Mouse (Mus musculus): ENCODE data around the gene Prx.

The Prx gene

DNA sequence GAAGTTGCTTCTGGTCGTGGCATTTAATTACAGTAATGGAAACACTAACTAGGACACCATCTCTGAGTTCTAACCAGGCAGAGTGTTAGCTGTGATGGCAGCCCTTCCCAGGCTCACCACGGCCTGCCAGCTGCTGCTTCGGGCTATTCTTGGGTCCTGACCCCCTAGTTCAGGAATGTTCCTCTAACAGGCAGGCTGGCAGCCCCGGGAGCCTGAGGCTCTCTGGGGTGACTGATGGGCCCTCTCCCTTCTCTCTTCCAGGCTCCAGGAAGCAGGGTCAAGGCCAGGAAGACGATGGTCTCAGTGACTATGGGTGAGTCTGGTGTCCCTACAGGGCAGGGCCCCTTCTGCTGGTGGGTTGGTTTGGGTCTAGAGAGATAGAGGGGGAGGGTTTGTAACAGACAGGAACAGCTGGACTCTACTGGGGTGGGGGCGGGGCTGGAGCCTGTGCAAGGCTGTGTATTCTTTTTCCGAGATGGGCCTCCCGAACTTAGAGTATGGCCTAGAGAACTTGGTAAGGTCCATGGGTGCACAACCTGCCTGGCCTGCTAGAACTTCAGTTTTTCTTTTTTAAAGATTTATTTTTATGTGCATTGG lies 61.3 kb downstream of the Prx start:
- no peak for DNase-seq (ENCODE audit: low spot score in 2 of 2)

DNA sequence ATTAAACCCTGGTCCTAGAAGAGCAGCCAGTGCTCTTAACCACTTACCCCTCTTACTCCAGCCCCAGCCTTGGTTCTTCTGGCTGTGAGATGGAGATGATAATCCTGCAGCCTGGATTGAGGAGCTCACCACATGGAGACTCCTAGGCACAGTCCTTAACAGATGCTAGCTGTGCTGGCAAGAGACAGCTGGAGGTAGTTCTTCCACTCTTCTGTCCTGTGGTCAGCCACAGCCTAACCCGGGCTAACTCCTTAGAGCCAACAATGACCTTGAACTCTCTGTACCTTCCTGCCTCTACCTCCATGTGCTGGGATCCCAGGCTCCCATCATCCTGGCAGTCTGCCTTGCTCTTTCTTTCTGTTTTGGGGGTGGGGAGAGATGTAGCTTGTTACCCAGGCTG lies 61.9 kb downstream of the Prx start:
- no peak for DNase-seq (ENCODE audit: low spot score in 2 of 2)
